Mouse (Mus musculus): ENCODE results near the gene Chek2.

GRCm38 (mm10) chr5:110859013-110859650 is 19.4 kb downstream of the Chek2 start:
- TF ChIP-seq EP300 (IDR thresholded peaks at IDR 0.05): peak; percentile 35; the same call in 1 of the 2 replicates
- TF ChIP-seq CTCF (IDR thresholded peaks at IDR 0.05): no peak
